Mouse (Mus musculus) right cerebral cortex, postnatal 14 days (tissue): ENCODE data around the gene Cd200.
"Not testable (repeated sequence)": the region's sequence is repeated elsewhere in the genome, so short reads cannot be mapped to it uniquely, and the experiment has no call there.

Experiments used
- DNase-seq: peaks from one replicate; pipeline ENCODE4 v3.0.0; 2022

Gene Cd200

GRCm38 (mm10) chr16:45376812-45377211, 32.0 kb downstream of the Cd200 start:
- DNase-seq, result no peak

GRCm38 (mm10) chr16:45376294-45376693, 32.6 kb downstream of the Cd200 start:
- no peak for DNase-seq

GRCm38 (mm10) chr16:45375506-45376225, 33.2 kb downstream of the Cd200 start:
- DNase-seq, result no peak

GRCm38 (mm10) chr16:45374074-45374473, 34.8 kb downstream of the Cd200 start:
- no peak for DNase-seq

GRCm38 (mm10) chr16:45371076-45371475, 37.8 kb downstream of the Cd200 start:
- DNase-seq, result no peak

GRCm38 (mm10) chr16:45369285-45369965, 39.4 kb downstream of the Cd200 start:
- DNase-seq, result no peak

GRCm38 (mm10) chr16:45366111-45366510, 42.7 kb downstream of the Cd200 start:
- no peak for DNase-seq

- no peak for DNase-seq
Measured at GRCm38 (mm10) chr16:45365353-45365752, 43.5 kb downstream of the Cd200 start.

GRCm38 (mm10) chr16:45364627-45365026, 44.2 kb downstream of the Cd200 start:
- DNase-seq, result no peak

- no peak for DNase-seq
Measured at GRCm38 (mm10) chr16:45363480-45364045, 45.3 kb downstream of the Cd200 start.

GRCm38 (mm10) chr16:45361450-45361849, 47.4 kb downstream of the Cd200 start:
- no peak for DNase-seq

GRCm38 (mm10) chr16:45358441-45358840, 50.4 kb downstream of the Cd200 start:
- not testable (repeated sequence) for DNase-seq

GRCm38 (mm10) chr16:45357134-45357533, 51.7 kb downstream of the Cd200 start:
- no peak for DNase-seq

- no peak for DNase-seq
Measured at GRCm38 (mm10) chr16:45352875-45353274, 56.0 kb downstream of the Cd200 start.

- no peak for DNase-seq
Measured at GRCm38 (mm10) chr16:45350767-45351166, 58.1 kb downstream of the Cd200 start.

GRCm38 (mm10) chr16:45349523-45350298, 59.1 kb downstream of the Cd200 start:
- no peak for DNase-seq

GRCm38 (mm10) chr16:45348238-45348637, 60.6 kb downstream of the Cd200 start:
- DNase-seq, result not testable (repeated sequence)

GRCm38 (mm10) chr16:45346930-45347387, 61.9 kb downstream of the Cd200 start:
- DNase-seq, result no peak

- no peak for DNase-seq
Measured at GRCm38 (mm10) chr16:45346367-45346766, 62.5 kb downstream of the Cd200 start.

- no peak for DNase-seq
Measured at GRCm38 (mm10) chr16:45344879-45345278, 64.0 kb downstream of the Cd200 start.

- DNase-seq, result no peak
Measured at GRCm38 (mm10) chr16:45336478-45336877, 72.4 kb downstream of the Cd200 start.

- DNase-seq, result no peak
Measured at GRCm38 (mm10) chr16:45334891-45335290, 74.0 kb downstream of the Cd200 start.

- no peak for DNase-seq
Measured at GRCm38 (mm10) chr16:45334376-45334765, 74.5 kb downstream of the Cd200 start.
